Mouse (Mus musculus): ENCODE data around the gene Ephb2. TPM values are rescaled to one million over a fixed set of nuclear protein-coding genes. Genes with fewer than 3 reads are reported as not detected.

The Ephb2 gene
- polyA plus RNA-seq, 1 experiment = 10.4 TPM

DNA sequence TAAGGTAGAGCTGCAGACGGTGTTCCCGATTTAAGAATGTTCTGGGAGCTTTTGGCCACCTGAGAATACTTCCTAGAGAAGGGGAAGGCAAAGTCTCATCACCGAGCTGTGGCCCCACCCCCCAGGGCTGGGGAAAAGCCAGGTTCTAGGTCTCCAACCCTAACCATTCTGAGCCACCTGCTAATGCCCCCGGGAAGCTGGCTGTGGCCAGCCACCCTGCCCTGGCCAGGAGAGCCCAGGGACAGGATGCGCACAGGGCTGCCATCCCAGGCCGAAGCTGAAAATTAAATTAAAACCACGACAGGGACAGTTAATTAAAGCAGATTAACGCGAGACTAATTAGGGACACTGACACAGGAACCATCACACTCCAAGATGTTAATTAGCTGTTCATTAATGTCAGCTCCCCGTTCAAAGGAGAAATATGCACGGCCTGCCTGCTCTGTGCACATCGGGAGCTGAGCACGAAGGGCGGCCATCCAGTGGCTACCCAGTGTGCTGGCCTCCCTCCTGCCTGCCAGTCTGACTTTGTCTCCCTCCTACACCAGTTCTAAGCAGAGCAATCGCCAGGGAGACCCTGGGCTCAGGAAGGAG is 101.5 kb downstream of the Ephb2 start:
- DNase-seq = no peak
- H3K27me3 ChIP-seq (replicated peaks; ENCODE audit: control insufficient read depth, insufficient read depth, low read length) = no peaks in the 10 kb centered on the region
- H3K4me1 ChIP-seq (ENCODE audit: control insufficient read depth, insufficient read depth, low read length) = peaks cover 5% of the 10 kb centered on the region; the same call in 1 of the 2 replicates
- WGBS = 56% methylated on average over 15 of the region's 15 CpGs
- H3K4me3 ChIP-seq (ENCODE audit: insufficient read depth, low read depth, low read length) = no peak overlapping the region
- no peak overlapping the region for H3K27ac ChIP-seq (ENCODE audit: insufficient read depth, low read depth, low read length)
- H3K36me3 ChIP-seq (ENCODE audit: control insufficient read depth, insufficient read depth, low read length) = no peaks in the 10 kb centered on the region
- no peak for TF ChIP-seq POLR2A (IDR thresholded peaks at IDR 0.05; ENCODE audit: low read depth, low read length)
- no peak for TF ChIP-seq CTCF (conservative IDR thresholded peaks at IDR 0.05; ENCODE audit: insufficient read depth, insufficient read length, low read depth, low read length)

DNA sequence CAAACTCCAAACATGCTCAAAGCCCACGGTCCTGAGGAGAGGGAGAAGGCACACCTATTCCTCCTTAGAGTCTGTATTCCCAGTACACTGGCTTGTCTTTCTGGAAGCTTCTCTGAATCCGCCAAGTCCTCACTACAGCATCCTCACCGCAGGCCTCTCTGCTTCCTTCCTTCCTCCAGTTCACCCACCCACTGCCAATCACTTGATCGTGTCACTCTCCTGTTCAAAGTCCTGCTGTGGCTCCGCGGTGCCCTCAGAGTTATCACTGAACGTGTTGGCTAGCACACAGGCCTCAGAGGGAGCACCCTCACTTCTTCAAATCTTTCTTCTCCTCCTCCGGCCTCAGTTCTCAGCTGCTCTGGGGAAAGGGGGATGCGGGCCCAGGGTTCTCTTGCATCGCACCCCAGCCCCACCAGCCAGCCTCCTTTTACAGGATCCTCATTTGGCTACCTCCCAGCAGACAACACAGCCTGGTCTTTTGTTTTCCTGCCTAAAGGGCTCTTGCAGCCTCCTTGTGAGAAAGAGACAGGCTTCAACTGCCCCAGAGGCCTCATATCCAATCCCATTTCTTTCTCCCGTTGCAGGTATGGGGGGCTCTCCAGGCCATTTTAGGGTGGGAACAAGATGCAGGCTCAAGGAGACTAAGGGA is 102.4 kb downstream of the Ephb2 start:
- Histone ChIP-seq H3K4me1 (ENCODE audit: control insufficient read depth, insufficient read depth, low read length) (peaks cover 5% of the 10 kb centered on the region; the same call in 1 of the 2 replicates), H3K27ac (ENCODE audit: insufficient read depth, low read depth, low read length) (peak overlapping the region; percentile 40), H3K4me3 (ENCODE audit: insufficient read depth, low read depth, low read length) (no peak overlapping the region), H3K27me3 (replicated peaks; ENCODE audit: control insufficient read depth, insufficient read depth, low read length) (no peaks in the 10 kb centered on the region), H3K36me3 (ENCODE audit: control insufficient read depth, insufficient read depth, low read length) (no peaks in the 10 kb centered on the region)
- TF ChIP-seq CTCF (conservative IDR thresholded peaks at IDR 0.05; ENCODE audit: insufficient read depth, insufficient read length, low read depth, low read length) = no peak
- 45% methylated on average over 11 of the region's 11 CpGs for WGBS
- no peak for DNase-seq

DNA sequence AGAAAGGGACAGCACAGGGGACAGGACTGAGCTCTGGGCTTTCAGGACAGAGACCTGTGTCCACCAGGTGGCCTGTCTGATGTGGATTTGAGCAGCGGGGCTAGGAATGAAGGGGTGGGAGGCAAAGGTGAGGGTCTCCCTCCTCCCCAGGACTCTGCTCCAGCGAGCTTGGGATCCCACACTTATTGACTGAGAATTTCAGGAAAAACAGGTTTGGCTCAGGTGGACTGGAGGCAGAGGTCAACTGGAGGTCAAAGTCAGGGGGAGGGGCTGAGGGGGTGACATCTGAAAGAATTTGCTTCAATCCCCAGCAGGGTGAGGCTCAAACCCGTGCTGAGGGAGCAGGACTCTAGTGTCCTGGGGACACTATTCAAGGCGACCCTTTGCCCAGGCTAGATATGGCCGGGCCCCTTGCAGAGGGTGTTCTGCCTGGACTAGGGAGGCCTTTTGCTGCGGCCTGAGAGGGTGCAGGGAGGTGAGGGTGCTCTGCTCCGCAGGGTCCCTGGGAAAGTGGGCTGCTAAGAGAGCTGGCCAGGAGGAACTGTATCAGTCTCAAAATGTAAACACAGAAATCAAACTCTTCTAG is 103.2 kb downstream of the Ephb2 start:
- Histone ChIP-seq H3K4me3 (ENCODE audit: insufficient read depth, low read depth, low read length) (no peak overlapping the region), H3K27me3 (replicated peaks; ENCODE audit: control insufficient read depth, insufficient read depth, low read length) (no peaks in the 10 kb centered on the region), H3K36me3 (ENCODE audit: control insufficient read depth, insufficient read depth, low read length) (no peaks in the 10 kb centered on the region), H3K4me1 (ENCODE audit: control insufficient read depth, insufficient read depth, low read length) (peaks cover 5% of the 10 kb centered on the region; the same call in 1 of the 2 replicates), H3K27ac (ENCODE audit: insufficient read depth, low read depth, low read length) (peak overlapping the region; percentile 40)
- no peak for TF ChIP-seq CTCF (conservative IDR thresholded peaks at IDR 0.05; ENCODE audit: insufficient read depth, insufficient read length, low read depth, low read length)
- TF ChIP-seq POLR2A (IDR thresholded peaks at IDR 0.05; ENCODE audit: low read depth, low read length) = no peak
- DNase-seq = peak; percentile 44
- 58% methylated on average over 7 of the region's 7 CpGs for WGBS

DNA sequence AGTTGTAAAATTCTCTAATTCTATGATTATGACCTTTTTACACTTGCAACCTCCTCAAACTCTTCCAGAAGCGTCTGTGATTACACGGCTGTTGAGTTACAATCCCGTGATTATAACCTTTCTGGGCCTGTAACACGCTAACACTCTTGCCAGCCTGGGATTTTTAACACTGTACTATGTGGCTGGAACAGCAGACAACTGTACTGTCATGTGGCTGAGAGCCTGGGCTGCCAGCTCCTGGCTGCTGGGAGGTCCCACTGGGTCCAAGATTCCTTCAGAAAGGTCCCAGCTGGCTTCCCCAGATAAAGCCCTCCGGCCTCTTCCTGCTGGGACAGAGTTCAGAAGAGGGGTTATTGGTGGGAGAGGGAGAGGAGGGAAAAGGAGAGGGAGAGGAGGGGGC is 104.0 kb downstream of the Ephb2 start:
- TF ChIP-seq CTCF (conservative IDR thresholded peaks at IDR 0.05; ENCODE audit: insufficient read depth, insufficient read length, low read depth, low read length) (no peak), POLR2A (IDR thresholded peaks at IDR 0.05; ENCODE audit: low read depth, low read length) (no peak)
- 49% methylated on average over 5 of the region's 5 CpGs for WGBS
- no peaks in the 10 kb centered on the region for H3K27me3 ChIP-seq (replicated peaks; ENCODE audit: control insufficient read depth, insufficient read depth, low read length)
- H3K4me1 ChIP-seq (ENCODE audit: control insufficient read depth, insufficient read depth, low read length) = peaks cover 11% of the 10 kb centered on the region; the same call in 1 of the 2 replicates
- no peak for DNase-seq
- H3K4me3 ChIP-seq (ENCODE audit: insufficient read depth, low read depth, low read length) = no peak overlapping the region
- H3K36me3 ChIP-seq (ENCODE audit: control insufficient read depth, insufficient read depth, low read length) = no peaks in the 10 kb centered on the region
- no peak overlapping the region for H3K27ac ChIP-seq (ENCODE audit: insufficient read depth, low read depth, low read length)

DNA sequence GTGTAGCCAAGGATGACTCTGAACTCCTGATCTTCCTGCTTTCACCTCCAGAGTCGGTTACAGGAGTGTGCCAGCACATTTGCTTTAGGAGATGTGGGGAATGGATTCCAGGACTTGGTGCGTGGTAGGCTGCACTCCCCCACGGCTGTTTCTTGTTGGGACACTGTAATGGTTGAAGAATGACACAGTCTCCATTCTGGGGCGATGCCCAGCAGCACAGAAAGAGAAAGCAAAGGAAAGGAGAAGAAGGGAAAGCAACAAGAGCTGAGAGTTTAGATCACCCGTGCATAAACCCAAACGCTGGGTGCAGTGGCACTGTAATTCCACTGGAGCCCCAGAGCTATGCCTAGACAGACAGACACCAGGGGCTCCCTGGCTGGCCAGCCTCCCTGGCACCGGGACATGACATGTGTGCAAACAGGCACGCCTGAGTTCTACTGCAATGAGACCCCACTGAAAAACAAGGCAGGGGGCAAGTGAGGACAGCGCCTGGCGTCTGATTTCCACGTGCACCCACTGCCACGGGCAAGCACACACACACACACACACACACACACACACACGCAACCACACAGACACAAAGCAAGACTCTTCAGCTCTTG is 104.7 kb downstream of the Ephb2 start:
- peak overlapping the region; percentile 40 for H3K27ac ChIP-seq (ENCODE audit: insufficient read depth, low read depth, low read length)
- H3K4me1 ChIP-seq (ENCODE audit: control insufficient read depth, insufficient read depth, low read length) = peaks cover 11% of the 10 kb centered on the region; the same call in 1 of the 2 replicates

DNA sequence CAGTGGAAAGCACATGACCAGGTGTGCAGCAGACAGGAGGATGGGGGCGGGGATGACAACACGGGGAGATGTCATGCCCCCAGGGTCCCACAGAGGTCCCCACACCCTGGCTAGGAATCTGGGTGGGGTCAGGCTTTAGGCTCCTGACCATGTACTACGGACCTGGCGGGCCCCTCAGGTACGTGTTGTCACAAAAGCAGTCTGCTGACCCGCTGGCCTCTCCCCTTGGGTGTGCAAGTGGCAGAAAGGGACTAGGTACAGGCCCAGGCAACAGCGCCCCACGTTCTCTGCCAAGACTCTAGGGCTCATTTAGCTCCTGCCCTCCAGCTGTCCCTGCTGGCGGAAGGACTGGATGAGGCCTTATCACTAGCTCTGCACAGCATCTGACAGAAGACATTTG is 105.3 kb downstream of the Ephb2 start:
- Histone ChIP-seq H3K4me3 (ENCODE audit: insufficient read depth, low read depth, low read length) (no peak overlapping the region), H3K27ac (ENCODE audit: insufficient read depth, low read depth, low read length) (0 out of 2 replicates have a peak overlapping the region, but pooled peaks have one; percentile 40), H3K27me3 (replicated peaks; ENCODE audit: control insufficient read depth, insufficient read depth, low read length) (no peaks in the 10 kb centered on the region), H3K36me3 (ENCODE audit: control insufficient read depth, insufficient read depth, low read length) (no peaks in the 10 kb centered on the region), H3K4me1 (ENCODE audit: control insufficient read depth, insufficient read depth, low read length) (peaks cover 14% of the 10 kb centered on the region; the same call in 1 of the 2 replicates)
- no peak for TF ChIP-seq CTCF (conservative IDR thresholded peaks at IDR 0.05; ENCODE audit: insufficient read depth, insufficient read length, low read depth, low read length)
- no peak for TF ChIP-seq POLR2A (IDR thresholded peaks at IDR 0.05; ENCODE audit: low read depth, low read length)
- 79% methylated on average over 9 of the region's 9 CpGs for WGBS
- DNase-seq = no peak

More for the DNA sequence above, 104.7 kb downstream of the Ephb2 start:
- TF ChIP-seq POLR2A (IDR thresholded peaks at IDR 0.05; ENCODE audit: low read depth, low read length) (no peak), CTCF (conservative IDR thresholded peaks at IDR 0.05; ENCODE audit: insufficient read depth, insufficient read length, low read depth, low read length) (no peak)
- Histone ChIP-seq H3K36me3 (ENCODE audit: control insufficient read depth, insufficient read depth, low read length) (no peaks in the 10 kb centered on the region), H3K27me3 (replicated peaks; ENCODE audit: control insufficient read depth, insufficient read depth, low read length) (no peaks in the 10 kb centered on the region), H3K4me3 (ENCODE audit: insufficient read depth, low read depth, low read length) (no peak overlapping the region)
- 56% methylated on average over 13 of the region's 13 CpGs for WGBS
- no peak for DNase-seq

DNA sequence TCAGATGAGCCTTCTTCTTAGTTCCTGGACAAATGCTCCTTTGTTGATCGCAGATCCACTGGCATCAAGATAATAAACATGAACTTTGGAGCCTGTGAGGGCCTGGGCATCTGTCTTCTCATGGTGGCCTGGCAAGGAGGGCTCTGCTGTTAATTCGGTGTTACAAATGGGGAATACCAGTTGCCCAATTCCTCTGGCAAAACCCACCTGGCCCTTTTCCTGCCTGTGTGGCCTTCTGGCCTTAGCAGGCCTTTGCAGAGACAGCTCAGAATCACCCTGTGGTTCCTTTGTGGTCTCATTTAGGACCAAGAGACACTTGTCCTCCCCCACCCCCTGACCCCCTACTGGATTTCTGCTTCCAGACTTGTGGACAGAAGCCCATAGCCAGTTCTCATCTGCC is 106.2 kb downstream of the Ephb2 start:
- WGBS = 92% methylated on average over 2 of the region's 2 CpGs
- no peaks in the 10 kb centered on the region for H3K36me3 ChIP-seq (ENCODE audit: control insufficient read depth, insufficient read depth, low read length)
- peaks cover 17% of the 10 kb centered on the region; the same call in 1 of the 2 replicates for H3K4me1 ChIP-seq (ENCODE audit: control insufficient read depth, insufficient read depth, low read length)
- no peaks in the 10 kb centered on the region for H3K27me3 ChIP-seq (replicated peaks; ENCODE audit: control insufficient read depth, insufficient read depth, low read length)
- no peak for DNase-seq
- no peak overlapping the region for H3K4me3 ChIP-seq (ENCODE audit: insufficient read depth, low read depth, low read length)
- TF ChIP-seq CTCF (conservative IDR thresholded peaks at IDR 0.05; ENCODE audit: insufficient read depth, insufficient read length, low read depth, low read length) = no peak
- no peak for TF ChIP-seq POLR2A (IDR thresholded peaks at IDR 0.05; ENCODE audit: low read depth, low read length)
- H3K27ac ChIP-seq (ENCODE audit: insufficient read depth, low read depth, low read length) = no peak overlapping the region
